Mouse (Mus musculus) midbrain, embryonic 16.5 days (tissue): ENCODE results near the gene Dynll1. TPM values are rescaled to one million over a fixed set of nuclear protein-coding genes. Genes with fewer than 3 reads are reported as not detected.

ENCODE experiments used
- ATAC-seq: fragments of 200-750 bp; cut with Nextera tagmentation; 2 replicates; pipeline ENCODE4 v1.8.0; 2017; ENCODE audit warnings: moderate TSS enrichment
- H3K27ac ChIP-seq: fragments of 300-500 bp; sonication (generic); 2 replicates; pipeline ENCODE4 v1.5.1; 2014; ENCODE audit warnings: mild to moderate bottlenecking, low read length, mixed read lengths
- H3K27me3 ChIP-seq: fragments of 300-500 bp; sonication (generic); 2 replicates; pipeline ENCODE4 v1.6.1; 2014; ENCODE audit warnings: low read depth, low read length, mixed read lengths; ENCODE audit not compliant: control insufficient read depth, insufficient read depth
- H3K36me3 ChIP-seq: fragments of 300-500 bp; sonication (generic); 2 replicates; pipeline ENCODE4 v1.6.1; 2014; ENCODE audit warnings: mild to moderate bottlenecking, low read length, moderate library complexity, mixed read lengths; ENCODE audit not compliant: control insufficient read depth, insufficient read depth
- H3K4me1 ChIP-seq: fragments of 300-500 bp; sonication (generic); 2 replicates; pipeline ENCODE4 v1.6.1; 2014; ENCODE audit warnings: mild to moderate bottlenecking, low read length, mixed read lengths; ENCODE audit not compliant: control insufficient read depth, insufficient read depth
- H3K4me2 ChIP-seq: fragments of 300-500 bp; sonication (generic); 2 replicates; pipeline ENCODE4 v1.6.1; 2014; ENCODE audit warnings: mild to moderate bottlenecking, low read length, mixed read lengths
- H3K4me3 ChIP-seq: fragments of 300-500 bp; sonication (generic); 2 replicates; pipeline ENCODE4 v1.5.1; 2014; ENCODE audit warnings: low read depth, mild to moderate bottlenecking, low read length, moderate library complexity, mixed read lengths
- H3K9ac ChIP-seq: fragments of 300-500 bp; sonication (generic); 2 replicates; pipeline ENCODE4 v1.6.1; 2014; ENCODE audit warnings: low read depth, low read length, mixed read lengths
- H3K9me3 ChIP-seq: fragments of 300-500 bp; sonication (generic); replicated peaks from 2 replicates; pipeline ENCODE4 v1.6.1; 2014; ENCODE audit warnings: mild to moderate bottlenecking, low read length, mixed read lengths; ENCODE audit not compliant: control insufficient read depth, poor library complexity, severe bottlenecking
- WGBS: fragments of 180-500 bp; shearing (Covaris S2); extraction: QIAGEN DNeasy Blood & Tissue Kit; methylation state at CpG from one replicate; pipeline ENCODE4 v1.1.7; 2014; 5-methylcytosine and 5-hydroxymethylcytosine counted together
- polyA plus RNA-seq: library from polyadenylated mRNA; unstranded; fragments of >200 nt; fragmentation: Nextera tagmentation; extraction: Ambion mirVana; gene quantifications from 2 replicates; pipeline ENCODE4 v1.2.1, GENCODE M21; 2015

The Dynll1 gene
- polyA plus RNA-seq, 1 experiment from 2014 or later: 1,084 TPM

DNA sequence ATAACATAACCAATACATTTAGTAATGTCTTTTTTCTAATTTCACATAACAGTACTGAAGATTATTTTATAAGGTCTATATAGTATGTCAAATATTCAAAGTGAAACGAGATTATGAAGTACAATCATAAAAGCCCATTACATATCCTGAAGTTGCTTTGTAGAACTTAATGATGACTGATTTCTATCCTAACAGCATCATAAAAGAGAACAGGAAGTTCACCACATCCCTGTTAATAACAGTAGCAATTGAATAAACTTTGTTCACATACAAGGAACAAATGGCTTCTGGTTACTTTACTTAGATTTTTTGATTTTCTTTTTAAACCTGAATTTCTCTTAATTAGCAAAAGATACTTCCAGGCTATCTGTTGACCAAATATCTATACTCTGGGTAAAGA, 38.9 kb downstream of the Dynll1 start:
- Histone ChIP-seq H3K27ac (no peak overlapping the region), H3K27me3 (no peaks in the 10 kb centered on the region), H3K4me2 (no peak overlapping the region), H3K4me3 (no peak overlapping the region), H3K4me1 (0 out of 2 replicates have a peak, but pooled peaks cover 5% of the 10 kb centered on the region), H3K36me3 (peaks cover 19% of the 10 kb centered on the region), H3K9ac (no peak overlapping the region), H3K9me3 (no peaks in the 10 kb centered on the region)
- WGBS: 96% methylated on average over 1 of the region's 1 CpGs
- ATAC-seq: no peak

DNA sequence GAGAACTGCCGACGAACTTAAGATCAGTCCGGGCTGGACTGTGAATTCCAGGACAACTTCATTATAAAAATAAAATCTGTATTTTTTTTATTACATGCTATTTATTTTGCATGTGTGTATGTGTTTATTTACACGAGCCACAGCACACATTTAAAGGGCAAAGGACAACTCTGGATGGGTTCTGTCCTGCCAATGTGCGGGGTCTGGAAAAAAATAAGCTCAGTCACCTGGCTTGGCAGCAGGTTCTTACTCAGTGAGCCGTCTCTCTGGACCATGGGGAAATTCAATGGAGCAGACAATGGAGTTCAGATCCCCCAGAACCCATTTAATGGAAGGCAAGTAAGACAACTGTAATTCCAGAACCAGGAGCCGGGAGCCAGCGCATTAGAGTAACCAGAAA, 39.7 kb downstream of the Dynll1 start:
- no peaks in the 10 kb centered on the region for H3K9me3 ChIP-seq
- no peaks in the 10 kb centered on the region for H3K27me3 ChIP-seq
- H3K4me3 ChIP-seq: no peak overlapping the region
- ATAC-seq: no peak
- H3K9ac ChIP-seq: no peak overlapping the region
- no peak overlapping the region for H3K27ac ChIP-seq
- WGBS: 90% methylated on average over 8 of the region's 8 CpGs
- H3K4me1 ChIP-seq: 0 out of 2 replicates have a peak, but pooled peaks cover 4% of the 10 kb centered on the region
- no peak overlapping the region for H3K4me2 ChIP-seq
- H3K36me3 ChIP-seq: peaks cover 27% of the 10 kb centered on the region

DNA sequence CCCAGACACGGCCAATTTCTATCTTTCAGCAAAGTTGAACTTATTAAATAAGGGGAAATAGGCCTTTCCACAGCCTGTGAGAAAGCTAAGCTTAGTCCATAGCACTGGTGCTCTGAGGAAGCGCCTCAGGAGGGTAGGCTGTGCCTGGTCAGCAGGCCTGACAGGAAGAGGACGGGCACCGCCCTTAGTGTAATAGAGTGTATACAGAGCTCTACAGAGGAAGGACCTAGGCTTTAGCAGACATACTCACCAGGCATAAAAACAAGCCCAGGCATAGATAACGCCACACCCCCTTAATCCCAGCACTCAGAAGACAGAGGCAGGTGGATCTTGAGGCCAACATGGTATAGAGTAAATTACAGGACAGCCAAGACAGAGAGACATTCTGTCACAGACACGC, 40.4 kb downstream of the Dynll1 start:
- Histone ChIP-seq H3K4me1 (no peaks in the 10 kb centered on the region), H3K9ac (no peak overlapping the region), H3K36me3 (peaks cover 33% of the 10 kb centered on the region), H3K4me3 (no peak overlapping the region), H3K9me3 (no peaks in the 10 kb centered on the region), H3K27ac (no peak overlapping the region), H3K4me2 (no peak overlapping the region), H3K27me3 (no peaks in the 10 kb centered on the region)
- ATAC-seq: no peak
- 91% methylated on average over 6 of the region's 6 CpGs for WGBS

DNA sequence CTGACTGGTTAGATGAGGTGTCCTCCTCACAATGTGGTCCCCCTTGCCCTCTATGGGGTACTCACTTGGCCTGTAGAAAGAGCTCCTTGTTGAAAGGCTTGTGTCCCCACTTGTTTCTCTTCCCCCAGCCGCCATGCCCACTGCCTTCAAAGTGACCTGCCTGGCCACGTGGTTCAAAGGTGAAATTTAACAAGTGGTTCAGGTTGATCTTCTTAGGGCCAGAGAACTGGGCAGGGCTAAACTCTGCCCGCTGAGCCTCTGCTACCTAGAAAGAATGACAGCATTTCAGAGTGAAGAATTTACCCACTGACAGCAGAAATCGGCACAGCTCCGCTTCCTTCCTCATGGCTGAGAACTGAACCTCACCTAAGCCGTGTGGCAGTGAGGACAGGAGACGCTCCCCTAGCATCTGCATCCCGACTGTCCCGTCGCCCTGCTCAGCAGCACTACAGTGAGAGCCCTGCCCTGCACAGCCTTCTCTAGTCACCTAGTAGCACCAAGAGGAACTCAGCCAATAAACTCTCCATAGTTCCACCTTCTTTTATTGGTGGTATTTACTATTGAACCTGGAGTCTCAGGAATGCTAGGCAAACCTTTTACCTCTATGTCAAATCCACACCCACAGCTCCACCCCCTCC, 43.8 kb downstream of the Dynll1 start:
- no peak for ATAC-seq
- Histone ChIP-seq H3K9me3 (no peaks in the 10 kb centered on the region), H3K36me3 (peaks cover 37% of the 10 kb centered on the region), H3K4me3 (no peak overlapping the region), H3K27me3 (no peaks in the 10 kb centered on the region), H3K27ac (no peak overlapping the region), H3K4me1 (no peaks in the 10 kb centered on the region), H3K4me2 (no peak overlapping the region), H3K9ac (no peak overlapping the region)
- WGBS: 92% methylated on average over 10 of the region's 10 CpGs

DNA sequence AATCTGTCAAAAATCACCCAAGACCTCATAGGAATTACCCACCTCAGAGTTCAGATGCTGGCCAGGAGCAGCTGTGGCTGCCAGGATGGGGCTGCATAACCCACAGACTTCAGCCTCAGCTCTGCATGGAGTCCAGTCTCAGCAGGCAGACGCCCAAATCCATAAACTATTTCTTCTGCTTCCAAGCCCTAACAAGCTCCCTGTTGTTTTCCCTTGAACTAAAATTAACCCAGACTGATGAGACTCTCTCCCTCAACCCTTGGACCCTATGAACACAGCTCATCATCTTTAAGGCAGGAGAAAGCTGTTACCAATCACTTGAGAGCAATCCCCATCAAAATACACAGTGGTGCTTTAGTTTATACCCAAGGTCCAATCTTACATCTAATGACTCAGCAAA, 45.3 kb downstream of the Dynll1 start:
- ATAC-seq: no peak
- no peak overlapping the region for H3K4me3 ChIP-seq
- no peak overlapping the region for H3K27ac ChIP-seq
- H3K4me2 ChIP-seq: no peak overlapping the region
- no peaks in the 10 kb centered on the region for H3K27me3 ChIP-seq
- H3K9ac ChIP-seq: no peak overlapping the region
- peaks cover 48% of the 10 kb centered on the region for H3K36me3 ChIP-seq
- H3K4me1 ChIP-seq: no peaks in the 10 kb centered on the region
- no peaks in the 10 kb centered on the region for H3K9me3 ChIP-seq
- 71% methylated on average over 1 of the region's 1 CpGs for WGBS

Other genes starting within 250 kb of the Dynll1 start
- 34.8 and 43.1 TPM in 2 replicates for gene Gm10401, start 202.7 kb downstream of the Dynll1 start, polyA plus RNA-seq
- gene Acads, start 181.7 kb downstream of the Dynll1 start, polyA plus RNA-seq: 14.2 and 15.8 TPM in 2 replicates
- gene Unc119b, start 166.0 kb downstream of the Dynll1 start, polyA plus RNA-seq: 27.7 and 30.5 TPM in 2 replicates
- gene Mlec, start 142.8 kb downstream of the Dynll1 start, polyA plus RNA-seq: 22.9 and 25.4 TPM in 2 replicates
- 5.2 and 5.3 TPM in 2 replicates for gene Cabp1, start 106.6 kb downstream of the Dynll1 start, polyA plus RNA-seq
- 86.1 and 92.8 TPM in 2 replicates for gene Pop5, start 65.2 kb downstream of the Dynll1 start, polyA plus RNA-seq
- gene Rnf10, start 28.1 kb downstream of the Dynll1 start, polyA plus RNA-seq: 172 and 176 TPM in 2 replicates
- gene Coq5, start 21.3 kb downstream of the Dynll1 start, polyA plus RNA-seq: 52.8 and 56.1 TPM in 2 replicates
- gene Srsf9, start 26.2 kb upstream of the Dynll1 start, polyA plus RNA-seq: 118 and 132 TPM in 2 replicates
- 37.8 and 43.5 TPM in 2 replicates for gene Gatc, start 40.2 kb upstream of the Dynll1 start, polyA plus RNA-seq
- gene Triap1, start 40.2 kb upstream of the Dynll1 start, polyA plus RNA-seq: 47.9 and 52.6 TPM in 2 replicates
- 1,007 and 1,008 TPM in 2 replicates for gene Cox6a1, start 48.0 kb upstream of the Dynll1 start, polyA plus RNA-seq
- 47.9 and 53.7 TPM in 2 replicates for gene Msi1, start 128.6 kb upstream of the Dynll1 start, polyA plus RNA-seq
- not detected in 2 replicates for gene Pla2g1b, start 165.3 kb upstream of the Dynll1 start, polyA plus RNA-seq
- gene Sirt4, start 183.7 kb upstream of the Dynll1 start, polyA plus RNA-seq: 32.3 and 32.7 TPM in 2 replicates
- gene Pxn, start 205.7 kb upstream of the Dynll1 start, polyA plus RNA-seq: 18.3 and 18.5 TPM in 2 replicates